Mouse (Mus musculus): ENCODE results near the gene Znrf1. TPM values are rescaled to one million over a fixed set of nuclear protein-coding genes. Genes with fewer than 3 reads are reported as not detected.

Gene Znrf1
- total and polyA plus RNA-seq, 3 experiments, result 9.3 to 21.2 (median 9.5) TPM

- Histone ChIP-seq H3K4me2 (ENCODE audit: insufficient read depth, low read depth, poor library complexity, severe bottlenecking) (no peak overlapping the region), H3K79me2 (replicated peaks; ENCODE audit: control insufficient read depth, extremely low read depth, insufficient read depth, poor library complexity, severe bottlenecking) (no peaks in the 10 kb centered on the region), H3K4me3 (replicated peaks in 1 of 3; ENCODE audit: low read depth in 2 of 3, low read length in 2 of 3, poor library complexity in 1 of 3) (no peak overlapping the region), H3K9ac (ENCODE audit: insufficient read depth, low read depth) (no peak overlapping the region), H3K9me3 (replicated peaks; ENCODE audit: low read length) (no peaks in the 10 kb centered on the region), H3K27me3 (replicated peaks) (no peaks in the 10 kb centered on the region), H3K36me3 (replicated peaks in 1 of 2; ENCODE audit: control insufficient read depth in 1 of 2, insufficient read depth in 1 of 2, low read length in 1 of 2) (peaks cover 0 to 27% of the 10 kb centered on the region in 2 experiments), H3K4me1 (ENCODE audit: control insufficient read depth in 1 of 2, insufficient read depth in 2 of 2) (peaks cover 0 to 26% of the 10 kb centered on the region in 2 experiments; a peak in 2 of 4 replicates), H3K27ac (ENCODE audit: insufficient read depth, low read depth) (no peak overlapping the region)
- TF ChIP-seq RAD21 (IDR thresholded peaks at IDR 0.05; ENCODE audit: low read depth, low read length), result no peak
- TF ChIP-seq BHLHE40 (IDR thresholded peaks at IDR 0.05; ENCODE audit: low read depth, low read length), result no peak
- no peak for TF ChIP-seq TBP (conservative IDR thresholded peaks at IDR 0.05; ENCODE audit: low read depth, low read length)
- no peak for TF ChIP-seq POLR2AphosphoS2 (IDR thresholded peaks at IDR 0.05; ENCODE audit: low read depth, low read length)
- no peak for TF ChIP-seq NRF1 (IDR thresholded peaks at IDR 0.05; ENCODE audit: low read depth, low read length)
- TF ChIP-seq MEF2A (IDR thresholded peaks at IDR 0.05; ENCODE audit: borderline replicate concordance, low read depth, low read length), result no peak
- no peak for TF ChIP-seq SMC3 (IDR thresholded peaks at IDR 0.05; ENCODE audit: low read depth, low read length)
- TF ChIP-seq USF2 (conservative IDR thresholded peaks at IDR 0.05; ENCODE audit: low read depth, low read length), result no peak
- TF ChIP-seq MXI1 (IDR thresholded peaks at IDR 0.05; ENCODE audit: low read depth, low read length), result no peak
- TF ChIP-seq USF1 (IDR thresholded peaks at IDR 0.05; ENCODE audit: low read depth, low read length), result no peak
- no peak for TF ChIP-seq ZC3H11A (IDR thresholded peaks at IDR 0.05; ENCODE audit: low read depth, low read length)
- no peak for TF ChIP-seq NELFE (IDR thresholded peaks at IDR 0.05; ENCODE audit: low read depth, low read length)
- no peak for TF ChIP-seq ZKSCAN1 (IDR thresholded peaks at IDR 0.05; ENCODE audit: borderline replicate concordance, low read depth, low read length)
- TF ChIP-seq CHD1 (IDR thresholded peaks at IDR 0.05; ENCODE audit: low read depth, low read length), result no peak
- no peak for TF ChIP-seq E2F4 (IDR thresholded peaks at IDR 0.05; ENCODE audit: insufficient replicate concordance, low read depth, low read length)
- in situ Hi-C loops (cut with MboI; ENCODE audit: low pct_ligation_motif_present, low pct_unique_long_range_greater_than_20kb, low sequenced_read_pairs), result loop anchor here (5.0 to 10.0 kb wide), 2 partner anchors 93 to 280 kb away; no protein-coding TSS in a partner anchor
- dilution Hi-C loops (cut with MboI; ENCODE audit: extremely low pct_ligation_motif_present, extremely low pct_unique_long_range_greater_than_20kb, low sequenced_read_pairs), result no loop called here
- no peak for DNase-seq (ENCODE audit: extremely low read depth)
Observed at GRCm38 (mm10) chr8:111624853-111625221, 88.9 kb downstream of the Znrf1 start.

DNA sequence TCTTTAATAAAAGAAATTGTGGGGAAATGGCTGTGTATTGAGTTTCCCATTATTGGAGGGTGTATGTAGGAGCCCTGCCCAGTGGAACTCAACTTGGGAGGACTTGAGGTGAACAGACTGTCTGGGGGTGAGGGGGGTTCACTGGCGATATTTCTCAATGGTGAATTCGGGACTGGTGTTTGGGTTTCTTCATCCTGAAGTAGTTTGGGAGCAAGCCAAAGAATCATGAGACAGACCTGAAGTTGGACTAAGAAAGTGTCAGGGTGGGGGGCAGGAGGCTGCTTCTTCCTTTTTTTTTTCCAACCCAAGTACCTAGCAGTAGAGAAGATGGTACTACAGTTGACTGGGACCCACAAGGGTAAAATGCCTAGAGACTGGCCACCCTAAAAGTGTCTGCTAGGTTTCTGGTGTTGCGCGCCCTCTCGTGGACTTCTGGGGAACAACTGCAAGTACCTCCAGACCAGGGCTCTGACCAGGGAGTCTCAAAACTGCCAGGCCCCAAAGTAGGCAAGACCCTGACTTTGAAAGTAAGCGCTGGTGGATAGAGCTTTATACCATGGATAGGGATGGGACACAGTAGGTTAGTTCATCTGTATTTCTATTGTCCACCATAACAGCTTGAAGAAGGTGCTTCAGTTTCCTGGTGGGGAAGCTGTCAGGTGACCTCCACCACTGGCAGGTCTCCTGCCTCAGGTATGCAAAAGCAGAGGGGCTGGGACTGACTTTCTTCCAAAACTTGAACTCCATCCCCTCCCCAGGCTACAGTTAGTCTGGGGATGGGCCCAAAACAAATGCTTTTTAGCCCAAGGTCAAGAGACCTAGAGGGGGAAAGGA is 90.0 kb downstream of the Znrf1 start:
- Histone ChIP-seq H3K4me1 (ENCODE audit: control insufficient read depth in 1 of 2, insufficient read depth in 2 of 2) (peaks cover 0 to 26% of the 10 kb centered on the region in 2 experiments; a peak in 2 of 4 replicates), H3K27me3 (replicated peaks) (no peaks in the 10 kb centered on the region), H3K9me3 (replicated peaks; ENCODE audit: low read length) (no peaks in the 10 kb centered on the region), H3K4me3 (replicated peaks in 1 of 3; ENCODE audit: low read depth in 2 of 3, low read length in 2 of 3, poor library complexity in 1 of 3) (no peak overlapping the region), H3K79me2 (replicated peaks; ENCODE audit: control insufficient read depth, extremely low read depth, insufficient read depth, poor library complexity, severe bottlenecking) (no peaks in the 10 kb centered on the region), H3K27ac (ENCODE audit: insufficient read depth, low read depth) (no peak overlapping the region), H3K9ac (ENCODE audit: insufficient read depth, low read depth) (no peak overlapping the region), H3K36me3 (replicated peaks in 1 of 2; ENCODE audit: control insufficient read depth in 1 of 2, insufficient read depth in 1 of 2, low read length in 1 of 2) (peaks cover 0 to 21% of the 10 kb centered on the region in 2 experiments), H3K4me2 (ENCODE audit: insufficient read depth, low read depth, poor library complexity, severe bottlenecking) (no peak overlapping the region)
- in situ Hi-C loops (cut with MboI; ENCODE audit: low pct_ligation_motif_present, low pct_unique_long_range_greater_than_20kb, low sequenced_read_pairs) (loop anchor here (5.0 to 10.0 kb wide), 2 partner anchors 94 to 281 kb away; no protein-coding TSS in a partner anchor), dilution Hi-C loops (cut with MboI; ENCODE audit: extremely low pct_ligation_motif_present, extremely low pct_unique_long_range_greater_than_20kb, low sequenced_read_pairs) (no loop called here)
- peak; percentile 75 for DNase-seq (ENCODE audit: extremely low read depth)
- no peak for TF ChIP-seq RCOR1 (conservative IDR thresholded peaks at IDR 0.05; ENCODE audit: low read depth, low read length)
- TF ChIP-seq POLR2AphosphoS2 (IDR thresholded peaks at IDR 0.05; ENCODE audit: low read depth, low read length), result no peak
- no peak for TF ChIP-seq MAFK (IDR thresholded peaks at IDR 0.05; ENCODE audit: insufficient replicate concordance, low read length)
- no peak for TF ChIP-seq ZKSCAN1 (IDR thresholded peaks at IDR 0.05; ENCODE audit: borderline replicate concordance, low read depth, low read length)
- no peak for TF ChIP-seq SIN3A (IDR thresholded peaks at IDR 0.05; ENCODE audit: low read length)
- TF ChIP-seq NRF1 (IDR thresholded peaks at IDR 0.05; ENCODE audit: low read depth, low read length), result no peak
- TF ChIP-seq BHLHE40 (IDR thresholded peaks at IDR 0.05; ENCODE audit: low read depth, low read length), result no peak
- no peak for TF ChIP-seq JUND (conservative IDR thresholded peaks at IDR 0.05; ENCODE audit: low read depth, low read length)
- peak; percentile 65 to 91 for TF ChIP-seq CTCF (conservative IDR thresholded peaks at IDR 0.05 in 1 of 2, IDR thresholded peaks at IDR 0.05 in 1 of 2; ENCODE audit: low read depth in 2 of 2, low read length in 2 of 2)
- TF ChIP-seq MAX (IDR thresholded peaks at IDR 0.05; ENCODE audit: low read length), result no peak
- no peak for TF ChIP-seq HCFC1 (IDR thresholded peaks at IDR 0.05; ENCODE audit: low read depth, low read length)
- no peak for TF ChIP-seq TBP (conservative IDR thresholded peaks at IDR 0.05; ENCODE audit: low read depth, low read length)
- no peak for TF ChIP-seq MXI1 (IDR thresholded peaks at IDR 0.05; ENCODE audit: low read depth, low read length)
- TF ChIP-seq EP300 (IDR thresholded peaks at IDR 0.05; ENCODE audit: low read length), result no peak
- TF ChIP-seq E2F4 (IDR thresholded peaks at IDR 0.05; ENCODE audit: insufficient replicate concordance, low read depth, low read length), result no peak
- TF ChIP-seq ETS1 (conservative IDR thresholded peaks at IDR 0.05; ENCODE audit: low read depth, low read length), result no peak
- peak; percentile 89 for TF ChIP-seq SMC3 (IDR thresholded peaks at IDR 0.05; ENCODE audit: low read depth, low read length)
- TF ChIP-seq ZC3H11A (IDR thresholded peaks at IDR 0.05; ENCODE audit: low read depth, low read length), result peak; percentile 48; the same call in 1 of the 2 replicates
- no peak for TF ChIP-seq MAZ (IDR thresholded peaks at IDR 0.05; ENCODE audit: low read depth, low read length)
- TF ChIP-seq CHD2 (IDR thresholded peaks at IDR 0.05; ENCODE audit: low read length), result no peak
- TF ChIP-seq USF2 (conservative IDR thresholded peaks at IDR 0.05; ENCODE audit: low read depth, low read length), result no peak
- no peak for TF ChIP-seq GABPA (IDR thresholded peaks at IDR 0.05; ENCODE audit: insufficient replicate concordance, low read depth, low read length)
- no peak for TF ChIP-seq POLR2A (IDR thresholded peaks at IDR 0.05; ENCODE audit: low read depth, low read length)
- TF ChIP-seq KAT2A (IDR thresholded peaks at IDR 0.05; ENCODE audit: insufficient replicate concordance, low read length), result no peak
- peak; percentile 34; the same call in 1 of the 2 replicates for TF ChIP-seq NELFE (IDR thresholded peaks at IDR 0.05; ENCODE audit: low read depth, low read length)
